Mouse (Mus musculus): ENCODE data around the gene Nufip2.
A peak's percentile ranks its signal among the peaks of the same experiment; 100 is the strongest.

Nufip2 gene

DNA sequence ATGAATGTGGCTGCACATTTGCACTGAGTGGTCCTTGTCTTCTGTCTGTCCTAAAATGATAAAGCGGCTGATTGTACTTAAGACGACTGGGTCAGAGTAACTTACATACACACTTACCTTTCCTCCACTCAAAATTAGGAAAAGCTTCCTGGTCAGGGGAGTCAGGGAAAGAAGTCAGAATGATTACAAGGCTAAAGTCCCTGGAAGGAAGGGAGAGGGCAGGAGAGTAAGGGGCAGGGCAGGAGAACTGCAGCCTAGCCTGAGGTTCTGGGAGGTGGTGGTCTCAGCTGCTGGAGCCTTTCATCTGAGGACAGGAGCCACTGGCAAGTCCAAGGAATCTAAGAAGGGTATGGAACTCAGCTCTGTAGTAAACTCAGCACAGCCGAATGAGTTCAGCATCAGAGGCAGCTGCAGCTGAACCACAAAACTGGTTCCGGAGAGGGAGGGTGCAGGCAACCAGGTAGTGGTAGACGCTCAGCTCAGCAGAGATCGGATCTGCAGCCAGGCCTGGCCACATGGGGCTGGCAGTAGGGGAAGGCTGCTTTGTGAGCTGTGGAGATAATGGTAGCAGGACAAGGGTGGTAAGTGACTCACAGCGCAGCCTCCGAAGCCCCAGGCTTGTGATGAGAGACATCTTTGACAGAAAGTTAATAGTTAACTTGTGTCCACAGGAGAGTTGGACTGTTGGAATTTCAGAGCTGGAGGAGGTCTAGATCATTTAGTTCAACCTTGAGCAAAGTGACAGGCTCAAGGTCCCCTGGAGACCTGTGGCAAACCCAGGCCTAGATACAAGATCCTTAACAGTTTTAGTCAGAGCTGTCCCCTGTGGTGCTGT is 86.1 kb downstream of the Nufip2 start:
- no peak for DNase-seq (ENCODE audit: low spot score)

GRCm38 (mm10) chr11:77775701-77776400 is 89.9 kb downstream of the Nufip2 start:
- no peak for DNase-seq (ENCODE audit: low spot score)

DNA sequence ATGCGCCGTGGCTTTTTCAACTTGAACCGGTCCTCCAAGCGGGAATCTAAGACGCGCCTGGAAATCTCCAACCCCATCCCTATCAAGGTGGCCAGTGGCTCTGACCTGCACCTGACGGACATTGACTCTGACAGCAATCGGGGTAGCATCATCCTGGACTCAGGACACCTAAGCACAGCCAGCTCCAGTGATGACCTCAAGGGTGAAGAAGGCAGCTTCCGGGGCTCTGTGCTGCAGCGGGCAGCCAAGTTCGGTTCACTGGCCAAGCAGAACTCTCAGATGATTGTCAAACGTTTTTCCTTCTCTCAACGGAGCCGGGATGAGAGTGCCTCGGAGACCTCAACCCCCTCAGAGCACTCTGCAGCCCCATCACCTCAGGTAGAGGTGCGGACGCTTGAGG is 91.5 kb downstream of the Nufip2 start:
- DNase-seq (ENCODE audit: low spot score), result no peak

GRCm38 (mm10) chr11:77777937-77778336 is 92.0 kb downstream of the Nufip2 start:
- no peak for DNase-seq (ENCODE audit: low spot score)

DNA sequence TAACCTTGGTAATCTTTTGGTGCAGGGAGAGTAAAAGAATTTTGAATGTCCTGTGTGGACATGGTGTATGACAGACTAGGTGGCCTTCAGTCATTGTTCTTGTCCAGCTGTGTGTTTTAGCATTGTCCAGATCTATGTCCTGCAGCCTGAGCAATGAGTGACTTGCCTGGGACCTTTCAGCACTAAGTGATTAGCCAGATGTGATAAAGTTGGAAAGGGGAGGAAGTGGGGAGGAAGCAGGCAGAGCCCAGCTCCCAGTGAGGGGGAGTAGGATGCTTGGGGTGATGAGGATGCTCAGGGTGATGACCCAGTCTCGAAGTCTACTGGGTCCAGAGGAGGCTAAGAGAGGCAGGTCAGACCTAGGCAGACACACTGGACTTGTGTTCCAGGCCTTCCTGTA is 93.3 kb downstream of the Nufip2 start:
- DNase-seq (ENCODE audit: low spot score), result no peak

GRCm38 (mm10) chr11:77781088-77781487 is 95.1 kb downstream of the Nufip2 start:
- DNase-seq (ENCODE audit: low spot score), result no peak

DNA sequence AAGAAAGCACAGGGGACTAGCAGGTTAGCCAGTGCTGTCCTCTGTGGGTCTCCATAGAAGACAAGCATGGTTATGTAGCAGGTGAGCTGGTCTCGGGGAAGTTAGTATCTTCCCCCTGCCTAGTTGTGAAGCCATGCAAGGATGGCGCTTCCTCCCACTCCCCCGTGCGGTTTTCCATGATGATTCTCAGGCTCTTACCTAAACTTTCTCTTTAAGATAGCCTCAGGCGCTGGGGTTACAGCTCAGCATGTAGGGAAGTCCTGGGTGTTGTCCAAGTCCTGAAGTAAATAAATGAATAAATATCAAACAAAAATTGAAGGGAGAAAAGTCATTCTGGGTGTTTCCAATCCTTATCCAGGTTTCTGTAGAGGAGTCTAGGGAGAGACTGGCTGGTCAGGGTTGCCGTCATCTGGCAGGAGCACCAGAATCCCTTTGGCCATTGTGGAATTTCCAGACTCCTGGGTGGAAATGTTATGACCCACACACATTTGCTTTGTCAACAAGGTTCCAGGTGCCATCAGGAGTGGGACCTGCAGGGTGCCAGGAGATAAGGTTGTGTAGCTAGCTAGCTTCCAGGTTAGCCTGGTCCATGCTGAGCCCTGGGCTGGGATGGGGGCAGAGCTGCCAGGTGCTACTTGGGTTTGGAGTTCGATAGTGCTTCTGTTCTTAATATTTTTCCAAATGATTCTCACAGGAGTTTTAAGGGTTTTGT is 96.3 kb downstream of the Nufip2 start:
- no peak for DNase-seq (ENCODE audit: low spot score)

GRCm38 (mm10) chr11:77783211-77783746 is 97.3 kb downstream of the Nufip2 start:
- DNase-seq (ENCODE audit: low spot score), result no peak

GRCm38 (mm10) chr11:77783747-77784646 is 98.0 kb downstream of the Nufip2 start:
- no peak for DNase-seq (ENCODE audit: low spot score)

GRCm38 (mm10) chr11:77784894-77785293 is 98.9 kb downstream of the Nufip2 start:
- DNase-seq (ENCODE audit: low spot score), result no peak

DNA sequence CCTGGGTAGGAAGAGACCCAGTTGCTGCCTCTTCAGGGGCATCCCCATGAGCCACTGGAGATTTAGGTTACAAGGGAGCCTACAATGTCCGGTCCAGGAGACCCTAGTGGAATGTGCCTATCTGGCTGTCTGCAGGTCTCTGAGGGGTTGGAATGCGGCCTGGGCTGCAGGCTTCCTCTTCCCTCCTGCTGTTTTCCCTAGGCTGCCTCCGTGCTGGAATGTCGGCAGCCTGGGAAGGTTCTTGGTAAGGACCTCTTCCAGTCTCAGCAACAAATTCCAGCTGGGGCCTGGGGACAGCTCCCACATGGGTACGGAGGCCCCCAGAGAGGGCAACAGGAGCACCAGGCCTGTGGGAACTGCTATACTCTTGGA is 99.4 kb downstream of the Nufip2 start:
- no peak for DNase-seq (ENCODE audit: low spot score)

DNA sequence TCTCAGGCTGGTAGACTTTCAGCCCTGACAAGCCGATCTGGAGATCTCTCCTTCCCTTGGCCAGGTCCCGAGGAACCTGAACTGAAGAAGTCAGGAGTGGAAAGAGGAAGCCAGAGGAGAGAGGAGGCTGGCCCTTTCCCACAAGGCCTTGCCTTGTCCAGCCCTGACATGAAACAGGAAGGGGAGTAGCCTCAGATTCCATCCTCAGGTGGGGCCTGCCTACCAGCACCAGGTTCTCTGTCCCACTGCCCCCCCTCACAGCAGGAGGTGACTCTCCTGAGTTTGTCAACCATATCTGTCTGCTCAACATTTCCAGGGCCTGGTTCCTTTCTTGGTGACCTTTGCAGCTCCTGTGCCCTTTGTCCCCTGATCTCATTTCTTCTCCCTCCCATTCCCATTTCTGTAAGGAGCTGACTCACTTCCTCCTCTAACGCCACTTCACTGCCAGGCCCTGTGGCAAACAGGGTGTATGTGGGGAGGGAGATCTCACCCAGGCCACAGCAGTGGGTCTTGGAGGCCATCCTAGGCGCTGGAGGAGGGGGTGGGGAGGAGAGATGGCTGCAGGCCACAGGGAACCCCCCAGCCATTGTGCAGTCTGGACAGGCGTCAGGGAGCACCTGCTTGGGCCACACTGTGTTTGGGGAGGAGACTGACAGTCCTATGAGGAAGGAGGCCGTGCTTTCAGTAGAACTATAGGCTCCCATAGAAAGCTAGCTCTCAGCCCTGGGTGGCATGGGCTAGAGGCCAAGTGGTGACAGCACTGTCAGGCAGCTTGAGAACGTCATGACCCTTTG is 100.0 kb downstream of the Nufip2 start:
- no peak for DNase-seq (ENCODE audit: low spot score)

DNA sequence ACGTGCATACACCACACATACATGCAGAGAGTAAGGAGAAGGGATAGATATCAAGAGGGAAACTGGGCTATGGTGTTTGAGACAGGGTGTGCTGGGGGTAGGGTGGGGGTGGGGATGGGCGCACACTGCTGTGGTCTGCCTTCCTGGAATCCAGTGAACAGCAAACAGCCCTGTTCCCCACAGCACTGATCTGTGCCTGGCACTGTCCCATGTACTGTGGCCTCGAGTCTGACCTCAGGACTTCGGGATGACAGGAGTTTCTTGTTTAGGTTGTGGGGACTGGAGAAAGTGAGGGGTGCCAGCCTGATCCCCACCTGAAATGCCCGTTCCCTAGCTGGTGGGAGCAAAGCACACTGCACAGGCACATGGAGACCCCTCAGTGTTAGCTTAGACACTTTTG is 101.8 kb downstream of the Nufip2 start, which contains the start of gene Gm10277:
TSS of gene Gm10277 (minus strand) at position 41 of the 400 bp plus-strand sequence.
- no peak for DNase-seq (ENCODE audit: low spot score)

DNA sequence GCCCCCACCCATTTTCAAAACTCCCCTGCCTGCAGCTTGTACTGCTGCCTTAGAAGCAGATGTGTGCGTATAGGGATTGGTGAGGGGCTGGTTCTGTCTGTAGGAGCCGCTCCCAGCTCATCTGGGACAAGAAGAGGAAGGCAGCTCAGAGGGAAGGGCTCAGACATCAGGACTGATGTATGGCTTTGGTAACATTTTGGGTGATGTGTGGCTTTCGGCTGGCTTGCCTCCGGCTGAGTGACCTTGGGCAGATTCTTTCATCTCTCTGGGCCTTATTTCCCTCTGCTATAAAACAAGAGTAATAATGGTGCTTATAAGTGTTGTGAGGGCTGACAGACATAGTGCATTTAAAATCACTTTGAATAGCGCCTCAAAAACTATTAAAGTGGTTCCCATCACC is 103.6 kb downstream of the Nufip2 start:
- no peak for DNase-seq (ENCODE audit: low spot score)

GRCm38 (mm10) chr11:77790286-77790685 is 104.3 kb downstream of the Nufip2 start:
- peak; percentile 41 for DNase-seq (ENCODE audit: low spot score)

DNA sequence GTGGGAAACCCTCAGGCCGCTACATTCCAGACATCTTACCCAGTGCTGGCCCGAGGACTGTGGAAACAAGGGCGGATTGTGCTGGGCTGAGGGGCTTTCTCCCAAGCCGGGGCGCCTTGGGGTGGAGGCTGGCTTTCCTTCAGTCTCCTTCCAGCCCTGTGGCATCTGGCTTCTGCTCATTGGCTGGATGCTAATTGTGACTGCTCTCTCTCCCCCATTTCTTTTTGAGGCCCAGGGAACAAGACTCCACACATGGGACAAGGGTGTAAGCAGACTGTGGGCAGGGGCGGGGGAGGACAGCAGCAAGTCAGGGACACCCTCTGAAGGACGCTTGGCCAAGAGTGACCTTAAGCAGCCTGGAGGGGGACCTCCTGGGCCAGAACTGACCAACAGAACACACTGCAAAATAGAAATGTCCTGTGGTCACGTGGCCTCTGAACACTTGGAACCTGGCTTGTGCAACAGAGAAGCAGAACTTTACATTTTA is 105.3 kb downstream of the Nufip2 start:
- DNase-seq (ENCODE audit: low spot score), result peak; percentile 53
